Mouse (Mus musculus): ENCODE measurements around the gene Abcc8.

DNA sequence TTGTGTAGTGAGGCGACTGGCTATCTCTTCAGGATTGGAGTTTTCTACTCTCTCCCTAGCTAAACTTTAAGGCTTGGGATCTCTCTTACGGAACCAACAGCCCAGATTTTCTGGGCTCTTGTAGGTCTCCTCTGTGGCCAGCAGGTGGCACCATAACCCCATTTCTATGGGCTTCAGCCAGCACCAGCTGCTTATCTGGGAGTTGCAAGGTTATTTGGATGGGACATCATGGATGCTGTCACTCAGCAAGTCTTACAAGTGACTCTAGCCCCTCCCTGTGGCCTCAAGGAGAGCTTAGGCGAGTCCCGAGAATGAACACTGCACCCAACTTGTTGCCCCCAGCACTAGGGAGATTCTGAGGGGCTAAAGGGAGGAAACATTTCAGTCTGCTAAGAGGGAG, 83.7 kb downstream of the Abcc8 start:
- TF ChIP-seq POLR2A (IDR thresholded peaks at IDR 0.05; ENCODE audit: borderline replicate concordance, control insufficient read depth, low read depth, low read length) (no peak), CTCF (IDR thresholded peaks at IDR 0.05; ENCODE audit: control insufficient read depth, insufficient read depth, low read length) (peak; percentile 87)

Measured in bone marrow, adult 2 months (tissue).